ENCODE assay signal across 7 mouse cellular contexts in the genomic region with DNA sequence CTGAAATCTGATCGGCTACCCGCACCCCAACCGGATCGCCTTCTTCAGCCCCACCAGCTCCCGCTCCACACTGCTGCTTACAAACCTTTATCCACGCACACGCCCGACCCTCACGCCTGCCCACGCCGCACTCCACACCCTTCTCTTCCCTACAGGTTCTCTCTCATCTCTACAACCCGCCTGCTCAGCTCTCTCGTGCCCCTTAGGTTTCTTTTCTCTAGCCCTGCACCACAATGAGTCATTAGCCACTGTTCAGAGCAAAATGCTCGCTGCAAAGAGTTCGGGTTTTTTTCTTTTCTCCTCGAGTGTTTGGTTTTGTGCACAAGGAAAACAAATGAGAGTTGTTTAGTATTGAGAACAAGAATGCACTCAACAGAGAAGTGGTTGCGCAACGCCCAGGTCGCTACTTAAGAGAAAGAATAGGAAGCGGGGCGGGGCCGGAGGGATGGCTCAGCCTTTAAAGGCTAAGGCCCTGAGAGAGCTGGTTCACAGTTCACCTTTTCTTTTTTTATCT. TPM values are rescaled to one million over a fixed set of nuclear protein-coding genes. Genes with fewer than 3 reads are reported as not detected.
DNase-seq lines count a peak whose midpoint lies in the region; ATAC-seq and TF ChIP-seq lines count a peak whose summit lies in the region.

No protein-coding gene starts in this region.

- peak overlapping the region; percentile 94 for H3K4me3 ChIP-seq in E14TG2a.4 (replicated peaks; ENCODE audit: low read length)
- peak overlapping the region; percentile 77 for H3K4me3 ChIP-seq in forebrain, embryonic 10.5 days

- intact Hi-C loops in heart, postnatal 25 days (cut with DNase I): no loop called here
- intact Hi-C loops in left cerebral cortex, postnatal 10 days (cut with DNase I): loop anchor here (2.0 to 5.0 kb wide), 2 partner anchors 41 to 109 kb away; no protein-coding TSS in a partner anchor

- WGBS in forebrain, embryonic 10.5 days: under 1% methylated on average over 22 of the region's 22 CpGs

- peaks cover 38% of the 10 kb centered on the region for H3K4me1 ChIP-seq in E14TG2a.4 (replicated peaks; ENCODE audit: low read depth, low read length)
- peaks cover 41% of the 10 kb centered on the region for H3K4me1 ChIP-seq in forebrain, embryonic 10.5 days

- DNase-seq in forebrain, embryonic 10.5 days (ENCODE audit: extremely low spot score, low spot score): peak; percentile 67
- DNase-seq in heart, postnatal 25 days (ENCODE audit: low spot score): peak; percentile 46
- peak; percentile 34 to 70 for DNase-seq in left cerebral cortex, postnatal 10 days (ENCODE audit: extremely low spot score in 1 of 2, low spot score in 2 of 2)
- DNase-seq in spleen, adult 12 weeks (ENCODE audit: low spot score): peak; percentile 44

- ATAC-seq in activated CD4-positive, CD25-positive, alpha-beta regulatory T cell, adult 4 months: peak; percentile 12
- ATAC-seq in megakaryocyte-erythroid progenitor cell, adult 5-6 weeks (replicated peaks; ENCODE audit: low FRiP score, low TSS enrichment, poor library complexity, severe bottlenecking): peak; percentile 6; the same call in 1 of the 2 replicates

- H3K27ac ChIP-seq in forebrain, embryonic 10.5 days: peak overlapping the region; percentile 89

- H3K36me3 ChIP-seq in E14TG2a.4 (ENCODE audit: insufficient read depth, low read length): no peaks in the 10 kb centered on the region
- no peaks in the 10 kb centered on the region for H3K36me3 ChIP-seq in forebrain, embryonic 10.5 days (replicated peaks)

- TF ChIP-seq CTCF in E14TG2a.4 (conservative IDR thresholded peaks at IDR 0.05; ENCODE audit: low read length): no peak

- no peaks in the 10 kb centered on the region for H3K9me3 ChIP-seq in E14TG2a.4 (ENCODE audit: low read length)
- no peaks in the 10 kb centered on the region for H3K9me3 ChIP-seq in forebrain, embryonic 10.5 days

- H3K27me3 ChIP-seq in E14TG2a.4 (ENCODE audit: insufficient read depth, low read length): peaks cover 15% of the 10 kb centered on the region
- H3K27me3 ChIP-seq in forebrain, embryonic 10.5 days (ENCODE audit: poor library complexity, severe bottlenecking): peaks cover 4% of the 10 kb centered on the region; the same call in 1 of the 2 replicates

RNA-seq across cellular contexts. Expression of a gene that starts 17.4 kb away (rescaled TPM):
- polyA plus RNA-seq in activated CD4-positive, CD25-positive, alpha-beta regulatory T cell, adult 4 months (2017; shearing (Covaris generic)): not detected
- not detected in 2 replicates for polyA plus RNA-seq in forebrain, embryonic 10.5 days (2016; fragmentation: Nextera tagmentation; extraction: Ambion mirVana)
- under 1 TPM in 1 of 2 experiments, not detected in 1; 0.10 TPM for total RNA-seq in heart, postnatal 25 days (2021)
- not detected for total RNA-seq in left cerebral cortex, postnatal 10 days (2021)
- 0.94 TPM in 1 of 2 replicates, not detected in the other for total RNA-seq in megakaryocyte-erythroid progenitor cell, adult 5-6 weeks (2014; fragmentation: Nextera tagmentation)
- 1.8 and 5.5 TPM in 2 replicates for total RNA-seq in megakaryocyte-erythroid progenitor cell, adult 5-6 weeks (2017)

RNA-seq across cellular contexts. Expression of a gene that starts 17.4 kb away (rescaled TPM):
- polyA plus RNA-seq in activated CD4-positive, CD25-positive, alpha-beta regulatory T cell, adult 4 months (2017; shearing (Covaris generic)): not detected
- not detected in 2 replicates for polyA plus RNA-seq in forebrain, embryonic 10.5 days (2016; fragmentation: Nextera tagmentation; extraction: Ambion mirVana)
- not detected for total RNA-seq in heart, postnatal 25 days (2021)
- not detected for total RNA-seq in left cerebral cortex, postnatal 10 days (2021)
- total RNA-seq in megakaryocyte-erythroid progenitor cell, adult 5-6 weeks (2014; fragmentation: Nextera tagmentation): not detected in 2 replicates
- total RNA-seq in megakaryocyte-erythroid progenitor cell, adult 5-6 weeks (2017): not detected in 2 replicates

RNA-seq across cellular contexts. Expression of a gene that starts 43.9 kb away (rescaled TPM):
- polyA plus RNA-seq in activated CD4-positive, CD25-positive, alpha-beta regulatory T cell, adult 4 months (2017; shearing (Covaris generic)): 10 to 100 TPM; 55.9 to 76.5 TPM
- polyA plus RNA-seq in forebrain, embryonic 10.5 days (2016; fragmentation: Nextera tagmentation; extraction: Ambion mirVana): not detected in 2 replicates
- under 1 TPM in 1 of 2 experiments, not detected in 1; 0.23 TPM for total RNA-seq in heart, postnatal 25 days (2021)
- not detected for total RNA-seq in left cerebral cortex, postnatal 10 days (2021)
- 0.90 and 1.5 TPM in 2 replicates for total RNA-seq in megakaryocyte-erythroid progenitor cell, adult 5-6 weeks (2014; fragmentation: Nextera tagmentation)
- total RNA-seq in megakaryocyte-erythroid progenitor cell, adult 5-6 weeks (2017): 3.4 and 4.3 TPM in 2 replicates

RNA-seq across cellular contexts. Expression of a gene that starts 47.4 kb away (rescaled TPM):
- polyA plus RNA-seq in activated CD4-positive, CD25-positive, alpha-beta regulatory T cell, adult 4 months (2017; shearing (Covaris generic)): 1 to 10 TPM; 4.2 to 6.0 TPM
- polyA plus RNA-seq in forebrain, embryonic 10.5 days (2016; fragmentation: Nextera tagmentation; extraction: Ambion mirVana): 0.52 and 0.64 TPM in 2 replicates
- under 1 TPM; 0.28 to 0.42 TPM for total RNA-seq in heart, postnatal 25 days (2021)
- total RNA-seq in left cerebral cortex, postnatal 10 days (2021): 1 to 10 TPM; 1.5 to 1.7 TPM
- 3.0 and 8.4 TPM in 2 replicates for total RNA-seq in megakaryocyte-erythroid progenitor cell, adult 5-6 weeks (2014; fragmentation: Nextera tagmentation)
- total RNA-seq in megakaryocyte-erythroid progenitor cell, adult 5-6 weeks (2017): 0.85 and 13.2 TPM in 2 replicates

RNA-seq across cellular contexts. Expression of a gene that starts 54.5 kb away (rescaled TPM):
- 1 to 10 TPM; 1.5 to 3.8 TPM for polyA plus RNA-seq in activated CD4-positive, CD25-positive, alpha-beta regulatory T cell, adult 4 months (2017; shearing (Covaris generic))
- polyA plus RNA-seq in forebrain, embryonic 10.5 days (2016; fragmentation: Nextera tagmentation; extraction: Ambion mirVana): not detected in 2 replicates
- under 1 TPM in 1 of 2 experiments, not detected in 1; 0.28 TPM for total RNA-seq in heart, postnatal 25 days (2021)
- total RNA-seq in left cerebral cortex, postnatal 10 days (2021): not detected
- total RNA-seq in megakaryocyte-erythroid progenitor cell, adult 5-6 weeks (2014; fragmentation: Nextera tagmentation): 0.39 and 1.2 TPM in 2 replicates
- total RNA-seq in megakaryocyte-erythroid progenitor cell, adult 5-6 weeks (2017): 1.3 and 14.3 TPM in 2 replicates

Comparison
In these comparisons a context has a peak if more than half of its experiments do, and no peak if none do; other contexts are left out.
1. Peak in every context shown above with its lines: DNase-seq, ATAC-seq, H3K4me3 ChIP-seq and H3K27ac ChIP-seq.